Mouse (Mus musculus): ENCODE measurements around the gene Donson.

Donson gene

DNA sequence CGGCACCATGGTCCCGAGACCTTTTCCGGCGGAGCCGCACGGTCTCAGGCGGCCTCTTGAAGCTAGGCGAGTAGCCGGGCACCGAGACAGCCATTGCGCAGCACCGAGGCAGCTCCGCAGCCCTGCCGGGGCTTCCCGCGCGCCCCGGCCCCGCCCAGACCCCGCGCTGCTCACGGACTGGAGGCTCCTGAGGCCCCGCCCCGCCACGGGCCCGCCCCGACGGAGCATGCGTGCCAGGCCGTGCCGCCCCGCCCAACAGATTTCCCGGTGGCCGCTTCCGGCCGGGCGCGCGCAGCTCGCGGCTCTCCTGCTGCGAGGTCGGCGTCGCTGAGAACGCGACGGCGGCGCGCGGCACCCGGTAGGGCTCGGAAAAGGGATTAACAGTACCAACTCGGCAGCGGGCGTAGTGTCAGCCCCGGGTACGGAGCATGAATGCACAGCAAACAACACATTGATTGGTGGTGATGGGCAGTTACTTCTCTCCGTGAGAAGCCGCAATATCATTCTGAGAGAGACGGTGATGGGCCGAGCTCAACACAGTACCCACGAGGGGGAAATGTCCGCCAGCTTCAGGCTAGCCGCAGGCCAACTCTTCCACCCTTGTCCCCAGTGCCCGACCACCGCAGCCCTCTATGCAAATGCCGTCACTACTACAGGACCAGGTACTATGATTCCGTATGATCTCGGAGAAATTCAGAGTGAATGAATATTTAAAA is at the start of gene Donson:
Gene Donson (minus strand): TSS at position 152 of the 716 bp plus-strand sequence.
- DNase-seq (ENCODE audit: low spot score) = peak; percentile 96

- no peak for DNase-seq (ENCODE audit: low spot score)
Observed at GRCm38 (mm10) chr16:91736046-91736816, 47.7 kb upstream of the Donson start.

GRCm38 (mm10) chr16:91734771-91735170 is 46.2 kb upstream of the Donson start:
- DNase-seq (ENCODE audit: low spot score) = no peak

- no peak for DNase-seq (ENCODE audit: low spot score)
Observed at GRCm38 (mm10) chr16:91732816-91733215, 44.2 kb upstream of the Donson start.

GRCm38 (mm10) chr16:91730446-91730845 is 41.9 kb upstream of the Donson start:
- no peak for DNase-seq (ENCODE audit: low spot score)

- DNase-seq (ENCODE audit: low spot score) = peak; percentile 57
Observed at GRCm38 (mm10) chr16:91729821-91730441, 41.4 kb upstream of the Donson start.

- DNase-seq (ENCODE audit: low spot score) = peak; percentile 99
Observed at GRCm38 (mm10) chr16:91729066-91729482, 40.5 kb upstream of the Donson start, which contains the start of gene Itsn1. TSS of gene Itsn1 (plus strand) at chr16:91729281.

DNA sequence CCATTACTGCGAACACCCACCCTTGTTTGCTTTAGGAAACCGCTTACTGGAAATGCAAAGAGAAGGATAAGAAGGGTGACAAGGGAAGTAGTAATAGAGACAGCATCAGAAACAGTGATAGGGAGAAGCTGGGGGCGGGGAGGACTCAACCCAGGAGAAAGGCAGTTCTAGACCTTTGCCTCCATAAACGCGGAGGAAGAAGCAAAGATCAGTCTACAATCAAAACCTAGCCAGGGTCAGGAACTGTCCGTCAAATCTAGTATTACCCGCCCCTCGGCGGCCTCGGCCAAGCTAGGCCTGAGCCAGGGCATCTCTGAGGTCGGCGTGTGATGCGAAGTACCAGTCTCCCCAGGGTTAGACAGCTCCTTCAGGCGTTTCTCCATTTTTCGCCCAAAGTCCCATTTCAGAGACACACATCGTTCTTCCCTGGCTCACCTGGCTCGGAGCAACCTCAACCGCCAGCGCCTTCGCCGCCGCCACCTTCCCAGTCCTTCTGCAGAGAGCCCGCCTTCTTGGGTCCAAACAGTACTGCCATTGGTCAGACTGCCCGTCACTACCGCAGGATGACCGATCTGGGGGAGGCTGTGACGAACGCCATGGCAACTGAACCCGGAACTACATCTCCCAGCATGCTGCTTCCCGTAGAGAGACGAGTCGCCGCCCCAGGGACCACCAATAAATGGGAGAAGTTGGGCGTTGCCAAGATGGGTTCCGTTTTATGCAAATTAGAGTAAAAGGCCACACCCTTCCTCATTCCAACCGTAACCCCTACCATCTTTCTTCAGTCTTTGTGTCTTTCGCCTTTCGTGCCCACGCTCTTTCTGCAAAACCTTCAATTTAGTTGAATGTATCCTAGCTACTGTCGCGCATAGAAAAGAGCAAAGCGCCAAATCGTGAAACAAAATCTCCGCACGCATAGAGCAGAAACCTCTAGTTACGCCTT is 39.8 kb upstream of the Donson start, which contains the start of gene Cryzl1:
Gene Cryzl1 (minus strand): TSS at position 853 of the 943 bp plus-strand sequence.
- DNase-seq (ENCODE audit: low spot score) = peak; percentile 95

- DNase-seq (ENCODE audit: low spot score) = no peak
Observed at GRCm38 (mm10) chr16:91727433-91727832, 38.9 kb upstream of the Donson start.

DNA sequence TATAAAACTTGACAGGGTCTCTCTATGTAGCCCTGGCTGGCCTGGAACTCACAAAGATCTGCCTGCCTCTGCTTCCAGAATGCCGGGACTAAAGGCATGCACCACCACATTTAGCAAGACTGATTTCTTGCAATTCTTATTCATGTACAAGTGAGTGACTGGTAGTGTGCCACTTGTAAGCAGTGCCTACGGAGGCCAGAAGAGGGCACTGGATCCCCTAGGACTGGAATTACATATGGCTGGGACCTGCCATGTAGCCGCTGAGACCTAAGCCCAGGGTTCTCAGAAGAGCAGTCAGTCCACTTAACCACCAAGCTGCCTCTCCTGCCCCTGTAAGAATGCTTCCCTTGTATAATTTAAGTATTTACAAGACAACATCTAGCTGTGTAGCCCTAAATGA is 35.7 kb upstream of the Donson start:
- DNase-seq (ENCODE audit: low spot score) = peak; percentile 54

DNA sequence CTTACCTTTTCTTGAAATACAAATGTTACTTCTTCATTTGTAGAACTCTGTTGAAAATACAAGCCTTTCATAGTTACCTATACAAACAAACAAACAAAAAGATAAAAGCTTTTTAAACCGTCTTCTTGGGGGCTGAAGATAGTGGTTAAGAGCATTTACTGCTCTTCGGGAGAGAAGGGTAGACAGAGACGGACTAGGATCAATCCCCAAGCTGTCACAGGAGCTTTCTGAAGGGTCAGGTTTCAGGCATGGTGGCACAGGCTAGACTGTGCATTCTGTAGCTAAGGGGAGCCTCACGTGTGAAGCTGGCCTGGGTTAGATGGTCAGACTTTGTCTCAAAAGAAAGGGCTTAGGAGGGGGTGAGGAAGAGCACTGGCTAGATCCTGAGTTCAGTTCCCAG is 28.8 kb upstream of the Donson start:
- no peak for DNase-seq (ENCODE audit: low spot score)

- DNase-seq (ENCODE audit: low spot score) = no peak
Observed at GRCm38 (mm10) chr16:91716927-91717349, 28.4 kb upstream of the Donson start.

GRCm38 (mm10) chr16:91710241-91710640 is 21.7 kb upstream of the Donson start:
- no peak for DNase-seq (ENCODE audit: low spot score)

DNA sequence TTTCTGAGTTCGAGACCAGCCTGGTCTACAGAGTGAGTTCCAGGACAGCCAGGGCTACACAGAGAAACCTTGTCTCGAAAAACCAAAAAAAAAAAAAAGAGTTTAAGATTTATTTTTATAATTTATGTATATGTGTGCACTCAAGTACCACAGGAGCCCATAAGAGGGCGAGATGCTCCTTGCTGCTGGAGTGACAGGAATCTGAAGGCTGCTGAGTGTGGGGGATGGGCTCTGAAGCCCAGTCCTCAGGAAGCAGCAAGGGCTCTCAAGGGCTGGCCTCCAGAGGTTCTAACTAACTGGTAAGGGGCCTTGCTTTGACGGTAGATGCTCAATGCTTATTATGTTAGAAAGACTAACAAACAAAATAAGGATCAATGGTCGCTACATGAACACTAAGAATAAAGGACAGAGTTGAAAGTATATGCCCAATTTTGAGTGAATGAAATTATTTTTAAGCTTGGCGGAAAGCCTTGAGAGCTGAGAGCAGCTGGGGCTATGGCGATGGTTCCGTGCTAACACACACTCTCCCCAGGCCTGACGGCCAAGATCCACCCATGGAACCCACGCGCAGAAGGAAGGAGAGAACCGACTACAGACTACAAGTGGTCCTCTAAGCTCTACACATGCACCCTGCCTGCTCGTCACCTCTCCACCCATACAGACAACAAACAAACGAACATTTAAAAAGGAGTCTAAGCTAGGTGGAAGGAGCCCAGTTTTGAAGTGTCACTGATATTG is 16.2 kb upstream of the Donson start:
- DNase-seq (ENCODE audit: low spot score) = no peak

DNA sequence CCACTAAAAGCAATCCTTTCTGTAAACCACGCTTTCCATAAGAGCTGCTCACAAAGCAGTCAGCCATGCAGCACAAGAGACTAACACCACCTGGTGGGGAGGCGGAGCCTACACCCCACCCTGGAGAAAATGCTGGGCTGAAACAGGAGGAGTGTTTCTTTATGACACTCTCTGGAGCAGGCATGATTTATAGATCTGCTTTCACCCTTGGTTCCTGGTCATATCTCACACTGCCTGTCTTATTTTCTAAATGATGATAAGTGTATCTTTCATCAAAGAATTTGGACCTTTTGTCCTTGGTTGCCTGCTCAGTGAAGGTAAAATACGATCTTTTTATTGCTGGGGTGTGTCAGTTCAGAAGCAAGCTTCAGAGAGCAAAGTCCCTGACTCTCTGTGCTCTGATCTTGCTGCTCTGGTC is 14.2 kb upstream of the Donson start:
- DNase-seq (ENCODE audit: low spot score) = no peak

DNA sequence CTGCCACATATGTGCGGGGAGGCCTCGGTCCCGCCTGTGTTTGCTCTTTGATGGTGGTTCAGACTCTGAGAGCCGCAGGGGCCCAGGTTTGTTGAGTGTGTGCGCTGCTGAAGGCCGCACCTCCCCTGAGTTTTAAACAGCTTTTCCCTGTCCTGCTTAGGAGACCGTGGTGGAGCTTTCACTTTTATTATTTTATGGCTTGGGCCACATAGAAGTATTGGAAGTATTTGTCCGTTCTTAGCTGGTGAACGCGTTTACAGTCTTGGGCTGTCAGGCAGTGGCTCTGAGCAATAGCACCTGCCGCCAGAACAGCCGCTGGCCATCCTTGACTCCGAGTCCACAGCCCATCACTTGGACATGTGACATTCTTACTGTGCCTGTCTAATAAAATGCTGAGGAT is 13.3 kb upstream of the Donson start:
- no peak for DNase-seq (ENCODE audit: low spot score)

DNA sequence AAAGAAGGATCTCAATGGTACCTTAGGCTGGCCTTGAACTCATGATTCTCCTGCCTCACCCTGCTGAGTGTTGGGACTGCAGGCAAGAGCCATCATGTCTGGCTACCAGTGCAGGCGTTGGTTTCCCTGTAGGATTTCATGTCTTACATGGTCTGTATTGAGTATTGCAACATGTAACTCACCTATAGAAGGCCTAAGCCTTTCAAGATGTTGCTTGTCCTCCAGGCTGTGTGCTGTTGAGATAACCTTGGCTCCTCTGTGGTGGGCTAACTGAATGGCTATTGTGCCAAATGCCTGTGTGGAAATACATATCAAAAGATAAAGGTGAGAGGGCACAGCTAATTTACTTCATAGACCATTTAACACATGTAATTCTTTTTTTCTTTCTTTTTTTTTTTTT is 10.4 kb upstream of the Donson start:
- DNase-seq (ENCODE audit: low spot score) = no peak

- DNase-seq (ENCODE audit: low spot score) = no peak
Observed at GRCm38 (mm10) chr16:91695108-91695755, 6.7 kb upstream of the Donson start.

DNA sequence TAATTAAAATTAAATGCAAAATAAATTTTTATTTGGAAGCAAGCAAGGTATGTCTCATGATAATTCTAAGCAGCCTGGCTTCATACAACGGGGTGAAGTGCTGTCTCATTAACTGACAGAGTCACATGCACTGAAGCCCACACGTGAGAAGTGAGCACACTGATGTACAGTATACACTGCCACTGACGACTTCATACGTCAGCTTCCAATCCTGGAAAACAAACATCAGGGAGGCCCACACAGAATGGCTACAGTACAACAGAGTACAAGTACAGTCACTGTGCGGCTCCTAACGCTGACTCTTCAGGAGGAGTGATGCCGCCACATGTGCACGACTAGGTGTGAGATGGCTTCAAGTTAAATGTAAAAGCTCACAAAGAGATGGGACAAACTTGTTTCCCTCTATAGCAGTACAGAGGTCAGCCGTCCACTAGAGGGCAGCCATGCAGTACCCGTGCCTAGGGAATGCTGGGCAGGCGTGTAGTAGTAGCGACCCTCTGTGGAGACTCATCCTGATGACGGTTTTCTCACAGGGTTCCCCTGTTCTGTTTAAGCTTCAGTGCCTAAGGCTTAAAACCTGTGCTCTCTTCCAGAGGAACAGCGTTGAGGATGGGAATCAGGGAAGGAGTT is 6.0 kb upstream of the Donson start:
- DNase-seq (ENCODE audit: low spot score) = peak; percentile 72

DNA sequence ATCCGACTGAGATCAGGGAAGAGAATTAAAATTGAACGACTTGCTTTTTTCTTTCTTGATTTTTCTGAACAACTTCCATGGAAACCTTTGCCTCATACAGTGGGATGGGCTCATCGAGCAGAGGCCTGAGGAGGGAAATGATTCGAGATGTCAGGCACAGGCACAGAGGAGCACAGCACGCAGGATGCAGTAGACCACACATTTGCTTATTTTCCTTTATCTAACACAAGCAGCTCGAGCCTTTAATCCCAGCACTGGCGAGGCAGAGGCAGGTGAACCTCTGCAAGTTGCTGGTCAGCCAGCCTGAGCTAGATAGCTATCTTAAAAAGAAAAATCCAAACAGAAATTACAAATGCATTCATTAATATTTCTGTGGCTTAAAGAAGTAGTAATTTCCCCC is 1.2 kb upstream of the Donson start:
- DNase-seq (ENCODE audit: low spot score) = no peak

All from ovary, postnatal 36 days (tissue).